Mouse (Mus musculus): ENCODE data around the gene Grid1.

- no peak for TF ChIP-seq CTCF (IDR thresholded peaks at IDR 0.05; ENCODE audit: low read depth, low read length)
- no peak for TF ChIP-seq POLR2A (IDR thresholded peaks at IDR 0.05; ENCODE audit: extremely low read depth, insufficient read depth, low read length)
Measured at GRCm38 (mm10) chr14:35120089-35120488, 300.2 kb downstream of the Grid1 start.
